Mouse (Mus musculus): ENCODE measurements at regions not wholly inside any gene's neighbourhood (a gene's known extent, or its start where the extent isn't known, plus 50 kb on each side); places are given as distances from the start of the nearest gene placed in this dataset.

DNA sequence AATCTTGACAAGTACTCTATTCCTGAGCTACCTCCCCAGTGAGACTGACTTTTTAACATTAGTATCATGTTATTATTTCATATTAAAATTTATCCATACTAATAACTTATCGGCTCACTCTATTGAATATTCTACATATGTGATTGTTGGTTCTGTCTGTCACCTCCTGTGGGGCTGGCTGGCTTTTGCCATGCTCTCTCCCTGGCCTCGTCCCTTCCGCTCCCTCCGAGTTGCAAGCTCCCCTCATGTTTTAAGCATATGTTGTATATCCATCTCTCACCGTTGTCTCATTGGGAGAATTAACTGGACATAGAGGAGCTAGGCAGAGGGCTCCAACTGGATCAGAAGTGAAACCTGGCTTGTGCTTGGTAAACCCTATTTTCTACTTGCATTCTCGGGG lies 81.9 kb upstream of the Klf14 start:
- 0 out of 2 replicates have a peak, but pooled peaks cover 3% of the 10 kb centered on the region for H3K27me3 ChIP-seq
- H3K4me1 ChIP-seq (replicated peaks): no peaks in the 10 kb centered on the region
- H3K4me3 ChIP-seq (replicated peaks): no peak overlapping the region
- no peaks in the 10 kb centered on the region for H3K9me3 ChIP-seq (replicated peaks)
- WGBS (ENCODE audit: insufficient replicate concordance): 69% methylated on average over 6 of the region's 6 CpGs
- H3K4me2 ChIP-seq: no peak overlapping the region
- H3K36me3 ChIP-seq (replicated peaks): no peaks in the 10 kb centered on the region
- no peak overlapping the region for H3K9ac ChIP-seq
- ATAC-seq (ENCODE audit: insufficient read depth): no peak
- no peak overlapping the region for H3K27ac ChIP-seq (replicated peaks)

DNA sequence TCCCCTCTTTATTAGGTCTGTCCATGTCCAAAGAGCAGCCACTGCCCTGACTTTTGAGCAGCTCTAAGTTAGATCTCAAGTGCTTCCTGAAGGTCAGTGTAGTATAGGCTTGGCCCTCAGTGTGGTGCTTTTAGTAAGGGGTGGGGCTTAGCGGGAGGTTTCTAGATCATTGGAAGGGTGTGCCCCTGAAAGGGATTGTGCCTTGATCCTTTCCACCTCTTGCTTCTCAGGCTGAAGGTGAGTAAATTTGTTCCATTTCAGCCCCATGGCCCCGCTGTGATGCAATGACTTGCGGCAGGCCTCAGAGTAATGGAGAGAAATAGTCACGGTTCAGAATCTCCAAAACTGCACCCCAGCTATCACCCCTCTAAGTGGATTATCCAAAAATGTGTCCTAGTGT lies 84.5 kb upstream of the Klf14 start:
- no peaks in the 10 kb centered on the region for H3K9me3 ChIP-seq (replicated peaks)
- WGBS (ENCODE audit: insufficient replicate concordance): 77% methylated on average over 4 of the region's 4 CpGs
- no peak for ATAC-seq (ENCODE audit: insufficient read depth)
- H3K27ac ChIP-seq (replicated peaks): no peak overlapping the region
- H3K27me3 ChIP-seq: 0 out of 2 replicates have a peak, but pooled peaks cover 3% of the 10 kb centered on the region
- no peak overlapping the region for H3K4me2 ChIP-seq
- no peaks in the 10 kb centered on the region for H3K36me3 ChIP-seq (replicated peaks)
- H3K4me1 ChIP-seq (replicated peaks): no peaks in the 10 kb centered on the region
- H3K9ac ChIP-seq: no peak overlapping the region
- no peak overlapping the region for H3K4me3 ChIP-seq (replicated peaks)

GRCm38 (mm10) chr6:31043919-31044318 lies 85.0 kb upstream of the Klf14 start:
- Histone ChIP-seq H3K27ac (replicated peaks) (no peak overlapping the region), H3K4me3 (replicated peaks) (no peak overlapping the region), H3K9ac (no peak overlapping the region), H3K27me3 (0 out of 2 replicates have a peak, but pooled peaks cover 3% of the 10 kb centered on the region), H3K9me3 (replicated peaks) (no peaks in the 10 kb centered on the region), H3K4me1 (replicated peaks) (no peaks in the 10 kb centered on the region), H3K4me2 (no peak overlapping the region), H3K36me3 (replicated peaks) (no peaks in the 10 kb centered on the region)
- WGBS (ENCODE audit: insufficient replicate concordance): 72% methylated on average over 3 of the region's 3 CpGs
- ATAC-seq (ENCODE audit: insufficient read depth): no peak

DNA sequence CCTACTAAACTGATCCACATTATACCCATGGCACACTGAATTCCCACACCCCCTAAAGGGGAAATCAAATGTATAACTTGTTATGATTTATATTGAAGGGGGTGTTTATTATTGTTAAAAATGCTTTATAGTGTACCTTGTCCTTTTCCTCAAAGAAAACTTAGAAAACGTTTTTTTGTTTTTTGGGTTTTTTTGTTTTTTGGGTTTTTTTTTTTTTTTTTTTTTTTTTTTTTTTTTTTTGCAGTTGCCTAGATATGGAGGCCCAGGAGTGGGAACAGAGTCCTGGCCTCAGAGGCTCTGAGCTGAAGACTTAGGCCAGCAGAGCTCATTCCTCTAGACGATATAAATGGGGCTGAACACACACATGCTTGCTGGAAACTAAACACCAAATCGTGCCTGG lies 87.3 kb upstream of the Klf14 start:
- no peak overlapping the region for H3K9ac ChIP-seq

DNA sequence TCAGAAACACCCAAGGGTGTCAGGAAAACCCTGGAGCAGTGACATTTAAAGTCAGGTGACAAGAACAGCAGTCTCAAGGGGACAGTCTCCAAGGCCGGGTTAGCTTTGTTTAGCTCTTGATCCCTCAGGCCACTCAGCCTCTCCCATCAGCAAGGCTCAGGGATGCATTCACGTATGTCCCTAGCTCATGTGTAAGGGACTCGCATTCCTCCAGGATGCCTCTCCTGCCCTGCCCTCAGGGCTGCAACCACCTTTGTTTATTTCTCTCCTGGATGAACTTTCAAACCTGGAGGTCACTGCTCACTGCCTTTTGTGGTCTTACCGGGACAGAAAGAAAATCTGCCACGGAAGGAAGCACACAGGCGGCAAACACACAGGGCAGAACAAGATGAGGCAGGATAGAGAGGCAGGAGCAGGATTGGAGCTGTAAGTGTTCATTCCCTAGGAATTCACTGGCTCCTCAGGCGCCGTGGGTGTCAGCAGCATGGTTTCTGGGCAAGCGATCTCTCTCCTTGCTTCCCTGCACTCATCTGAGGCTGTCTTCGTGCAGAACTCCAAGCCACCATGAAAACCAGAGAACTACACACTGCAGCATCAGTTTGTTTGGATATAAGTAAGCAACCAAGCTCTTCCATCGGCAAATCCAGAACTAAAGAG lies 90.2 kb upstream of the Klf14 start:
- no peaks in the 10 kb centered on the region for H3K4me1 ChIP-seq (replicated peaks)
- no peak overlapping the region for H3K4me3 ChIP-seq (replicated peaks)
- H3K9ac ChIP-seq: no peak overlapping the region
- H3K36me3 ChIP-seq (replicated peaks): no peaks in the 10 kb centered on the region
- no peaks in the 10 kb centered on the region for H3K9me3 ChIP-seq (replicated peaks)
- no peak overlapping the region for H3K27ac ChIP-seq (replicated peaks)
- H3K27me3 ChIP-seq: no peaks in the 10 kb centered on the region
- WGBS (ENCODE audit: insufficient replicate concordance): 55% methylated on average over 11 of the region's 11 CpGs
- no peak for ATAC-seq (ENCODE audit: insufficient read depth)
- H3K4me2 ChIP-seq: no peak overlapping the region

More for the DNA sequence above, 87.3 kb upstream of the Klf14 start:
- Histone ChIP-seq H3K27me3 (no peaks in the 10 kb centered on the region), H3K36me3 (replicated peaks) (no peaks in the 10 kb centered on the region), H3K4me1 (replicated peaks) (no peaks in the 10 kb centered on the region), H3K9me3 (replicated peaks) (no peaks in the 10 kb centered on the region), H3K27ac (replicated peaks) (no peak overlapping the region), H3K4me3 (replicated peaks) (no peak overlapping the region), H3K4me2 (no peak overlapping the region)
- no peak for ATAC-seq (ENCODE audit: insufficient read depth)
- 52% methylated on average over 3 of the region's 3 CpGs for WGBS (ENCODE audit: insufficient replicate concordance)

- 50% methylated on average over 5 of the region's 5 CpGs for WGBS (ENCODE audit: insufficient replicate concordance)
- ATAC-seq (ENCODE audit: insufficient read depth): no peak
- no peak overlapping the region for H3K27ac ChIP-seq (replicated peaks)
- no peak overlapping the region for H3K9ac ChIP-seq
- H3K4me1 ChIP-seq (replicated peaks): no peaks in the 10 kb centered on the region
- H3K36me3 ChIP-seq (replicated peaks): no peaks in the 10 kb centered on the region
- no peaks in the 10 kb centered on the region for H3K9me3 ChIP-seq (replicated peaks)
- no peak overlapping the region for H3K4me3 ChIP-seq (replicated peaks)
- no peak overlapping the region for H3K4me2 ChIP-seq
- H3K27me3 ChIP-seq: no peaks in the 10 kb centered on the region
Observed at GRCm38 (mm10) chr6:31050831-31051230, 92.0 kb upstream of the Klf14 start.

DNA sequence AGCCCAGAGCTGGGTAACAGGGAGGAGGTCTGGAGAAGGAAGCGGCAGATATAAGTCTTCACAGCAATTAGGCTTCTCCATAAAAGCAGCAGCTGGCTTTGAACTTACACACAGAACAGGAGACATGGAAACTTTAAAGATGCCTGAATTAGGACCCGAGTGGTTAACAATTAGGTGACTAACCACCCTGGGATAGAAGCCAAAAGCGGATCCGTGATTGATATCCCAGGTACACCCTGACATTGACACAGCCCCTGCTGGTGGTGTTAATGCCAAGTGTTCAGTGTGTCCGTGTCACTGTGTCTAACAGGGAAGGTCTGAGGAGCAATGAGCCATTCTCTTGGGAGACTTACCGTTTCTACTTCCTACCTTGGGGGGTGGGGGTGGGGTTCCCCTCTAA lies 92.9 kb upstream of the Klf14 start:
- Histone ChIP-seq H3K4me1 (replicated peaks) (no peaks in the 10 kb centered on the region), H3K36me3 (replicated peaks) (no peaks in the 10 kb centered on the region), H3K9ac (no peak overlapping the region), H3K4me3 (replicated peaks) (no peak overlapping the region), H3K27me3 (no peaks in the 10 kb centered on the region), H3K27ac (replicated peaks) (no peak overlapping the region), H3K4me2 (no peak overlapping the region), H3K9me3 (replicated peaks) (no peaks in the 10 kb centered on the region)
- no peak for ATAC-seq (ENCODE audit: insufficient read depth)
- 56% methylated on average over 6 of the region's 6 CpGs for WGBS (ENCODE audit: insufficient replicate concordance)

- Histone ChIP-seq H3K27ac (replicated peaks) (no peak overlapping the region), H3K36me3 (replicated peaks) (no peaks in the 10 kb centered on the region), H3K4me3 (replicated peaks) (no peak overlapping the region), H3K4me1 (replicated peaks) (no peaks in the 10 kb centered on the region), H3K9ac (no peak overlapping the region), H3K4me2 (no peak overlapping the region), H3K9me3 (replicated peaks) (no peaks in the 10 kb centered on the region), H3K27me3 (no peaks in the 10 kb centered on the region)
- WGBS (ENCODE audit: insufficient replicate concordance): 15% methylated on average over 8 of the region's 8 CpGs
- no peak for ATAC-seq (ENCODE audit: insufficient read depth)
Observed at GRCm38 (mm10) chr6:31053003-31053402, 94.1 kb upstream of the Klf14 start.

GRCm38 (mm10) chr6:31056786-31057566 lies 98.1 kb upstream of the Klf14 start:
- 0 out of 2 replicates have a peak, but pooled peaks cover 3% of the 10 kb centered on the region for H3K36me3 ChIP-seq (replicated peaks)
- WGBS (ENCODE audit: insufficient replicate concordance): 70% methylated on average over 12 of the region's 12 CpGs

DNA sequence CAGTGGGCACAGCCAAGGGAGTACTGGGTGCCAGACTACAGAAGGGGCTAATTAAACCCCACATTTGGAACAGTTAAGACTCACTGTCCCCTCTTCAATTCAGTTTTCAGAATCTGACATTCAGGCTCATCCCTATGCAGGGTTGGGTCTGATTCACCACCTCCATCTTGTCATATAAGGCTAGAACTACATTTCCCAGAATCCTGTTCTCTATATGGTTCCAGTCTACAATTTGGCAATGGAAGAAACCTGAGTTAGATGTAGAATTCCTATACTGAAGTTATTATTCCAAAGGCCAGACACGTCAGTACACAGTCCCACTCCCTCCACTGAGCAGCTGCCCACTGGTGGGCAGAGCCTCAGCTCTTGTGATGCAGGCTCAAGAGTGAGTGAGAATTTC lies 99.4 kb upstream of the Klf14 start:
- H3K27ac ChIP-seq (replicated peaks): no peak overlapping the region
- H3K9me3 ChIP-seq (replicated peaks): no peaks in the 10 kb centered on the region
- ATAC-seq (ENCODE audit: insufficient read depth): no peak
- peaks cover 9% of the 10 kb centered on the region; the same call in 1 of the 2 replicates for H3K36me3 ChIP-seq (replicated peaks)
- no peak overlapping the region for H3K4me3 ChIP-seq (replicated peaks)
- H3K4me2 ChIP-seq: no peak overlapping the region
- WGBS (ENCODE audit: insufficient replicate concordance): 56% methylated on average over 1 of the region's 1 CpGs
- no peaks in the 10 kb centered on the region for H3K27me3 ChIP-seq
- H3K4me1 ChIP-seq (replicated peaks): no peaks in the 10 kb centered on the region
- no peak overlapping the region for H3K9ac ChIP-seq

More at GRCm38 (mm10) chr6:31056786-31057566, 98.1 kb upstream of the Klf14 start:
- Histone ChIP-seq H3K9ac (no peak overlapping the region), H3K4me1 (replicated peaks) (no peaks in the 10 kb centered on the region), H3K4me3 (replicated peaks) (no peak overlapping the region), H3K9me3 (replicated peaks) (no peaks in the 10 kb centered on the region), H3K4me2 (no peak overlapping the region), H3K27ac (replicated peaks) (no peak overlapping the region), H3K27me3 (no peaks in the 10 kb centered on the region)
- no peak for ATAC-seq (ENCODE audit: insufficient read depth)

DNA sequence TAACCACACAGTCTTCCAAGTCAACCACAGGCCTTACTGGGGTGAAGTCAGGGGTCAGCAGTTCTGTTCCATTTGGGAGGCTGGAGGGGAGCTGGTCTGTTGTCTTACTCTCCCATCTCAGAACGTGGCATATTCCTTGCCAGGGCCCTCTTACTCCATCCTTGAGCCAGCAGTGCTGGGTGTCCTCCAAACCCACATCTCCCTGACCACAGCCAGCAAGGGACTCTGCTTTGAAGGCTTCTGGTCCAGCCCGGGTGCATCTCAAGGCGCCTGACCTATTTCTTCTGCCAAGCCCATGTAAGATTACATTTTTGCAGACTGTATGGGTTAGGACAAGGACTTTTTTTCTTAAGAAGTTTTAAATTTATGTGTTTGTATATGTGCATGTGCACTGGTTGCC lies 100.1 kb upstream of the Klf14 start:
- no peak for ATAC-seq (ENCODE audit: insufficient read depth)
- Histone ChIP-seq H3K9ac (no peak overlapping the region), H3K9me3 (replicated peaks) (no peaks in the 10 kb centered on the region), H3K27me3 (no peaks in the 10 kb centered on the region), H3K4me1 (replicated peaks) (no peaks in the 10 kb centered on the region), H3K4me2 (no peak overlapping the region), H3K27ac (replicated peaks) (no peak overlapping the region), H3K36me3 (replicated peaks) (peaks cover 9% of the 10 kb centered on the region; the same call in 1 of the 2 replicates), H3K4me3 (replicated peaks) (no peak overlapping the region)
- 69% methylated on average over 3 of the region's 3 CpGs for WGBS (ENCODE audit: insufficient replicate concordance)

Measured in liver, embryonic 15.5 days (tissue).